Mouse (Mus musculus) lung, postnatal 0 days (tissue): ENCODE results near the gene Bik. TPM values are rescaled to one million over a fixed set of nuclear protein-coding genes. Genes with fewer than 3 reads are reported as not detected.

Source experiments
- ATAC-seq: fragments of 200-750 bp; cut with Nextera tagmentation; 2 replicates; pipeline ENCODE4 v1.8.0; 2017; ENCODE audit warnings: moderate library complexity
- DNase-seq: peaks from one replicate; pipeline ENCODE4 v3.0.0-alpha.2; 2016; ENCODE audit warnings: low spot score
- H3K27ac ChIP-seq: fragments of 300-500 bp; sonication (generic); 2 replicates; pipeline ENCODE4 v1.5.1; 2014; ENCODE audit warnings: antibody characterized with exemption, mild to moderate bottlenecking, low read length, mixed read lengths
- H3K27me3 ChIP-seq: fragments of 300-500 bp; sonication (generic); replicated peaks from 2 replicates; pipeline ENCODE4 v1.6.1; 2014; ENCODE audit warnings: low read length, mixed read lengths; ENCODE audit not compliant: insufficient read depth
- H3K36me3 ChIP-seq: fragments of 300-500 bp; sonication (generic); 2 replicates; pipeline ENCODE4 v1.6.1; 2014; ENCODE audit warnings: low read length, mixed read lengths; ENCODE audit not compliant: insufficient read depth
- H3K4me1 ChIP-seq: fragments of 300-500 bp; sonication (generic); 2 replicates; pipeline ENCODE4 v1.6.1; 2014; ENCODE audit warnings: antibody characterized with exemption, low read depth, low read length, mixed read lengths; ENCODE audit not compliant: insufficient read depth
- H3K4me2 ChIP-seq: fragments of 300-500 bp; sonication (generic); replicated peaks from 2 replicates; pipeline ENCODE4 v1.6.1; 2014; ENCODE audit warnings: low read depth, mild to moderate bottlenecking, low read length, moderate library complexity, mixed read lengths
- H3K4me3 ChIP-seq: fragments of 300-500 bp; sonication (generic); 2 replicates; pipeline ENCODE4 v1.5.1; 2014; ENCODE audit warnings: low read depth, low read length
- H3K9ac ChIP-seq: fragments of 300-500 bp; sonication (generic); replicated peaks from 2 replicates; pipeline ENCODE4 v1.6.1; 2014; ENCODE audit warnings: low read depth, mild to moderate bottlenecking
- H3K9me3 ChIP-seq: fragments of 300-500 bp; sonication (generic); 2 replicates; pipeline ENCODE4 v1.6.1; 2016; ENCODE audit warnings: low read length, mixed read lengths
- CTCF ChIP-seq: IDR thresholded peaks from 2 replicates; pipeline ENCODE4 v1.5.1; 2016; ENCODE audit warnings: antibody characterized with exemption, mild to moderate bottlenecking
- EP300 ChIP-seq: IDR thresholded peaks from 2 replicates; pipeline ENCODE4 v1.6.1; 2016; ENCODE audit warnings: antibody characterized with exemption, mild to moderate bottlenecking, control low read depth
- WGBS: fragments of 180-500 bp; shearing (Covaris S2); extraction: QIAGEN DNeasy Blood & Tissue Kit; methylation state at CpG from one replicate; pipeline ENCODE4 v1.1.7; 2014; 5-methylcytosine and 5-hydroxymethylcytosine counted together
- polyA plus RNA-seq: library from polyadenylated mRNA; unstranded; fragments of >200 nt; fragmentation: Nextera tagmentation; extraction: Ambion mirVana; gene quantifications from 2 replicates; pipeline ENCODE4 v1.2.1, GENCODE M21; 2015

Bik gene
- polyA plus RNA-seq, 1 experiment from 2014 or later = 33.8 TPM

DNA sequence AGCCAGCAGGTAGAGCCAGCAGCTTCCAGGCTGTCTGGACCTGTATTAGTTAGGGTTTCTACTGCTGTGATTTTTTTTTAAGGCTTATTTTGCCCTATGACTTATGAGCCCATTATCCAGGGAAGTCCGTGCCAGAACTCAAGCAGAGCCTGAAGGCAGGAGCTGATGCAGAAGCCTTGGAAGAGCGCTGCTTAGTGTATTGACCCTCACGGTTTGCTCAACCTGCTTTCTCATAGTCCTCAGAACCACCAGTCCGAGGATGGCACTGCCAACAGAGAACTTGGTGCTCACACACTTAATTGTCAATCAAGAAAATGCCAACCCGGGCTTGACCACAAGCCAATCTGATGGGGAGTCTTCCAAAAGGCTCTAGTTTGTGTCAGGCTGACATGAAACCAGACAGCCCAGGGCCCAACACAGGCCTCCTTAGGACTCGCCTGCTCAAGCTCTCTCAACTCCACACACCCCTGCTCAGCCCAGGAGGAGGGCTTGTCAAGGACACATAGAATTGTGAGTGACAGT is 5.7 kb upstream of the Bik start:
- no peak overlapping the region for H3K9ac ChIP-seq
- H3K4me3 ChIP-seq = no peak overlapping the region
- no peaks in the 10 kb centered on the region for H3K36me3 ChIP-seq
- ATAC-seq (no peak), DNase-seq (no peak)
- no peak overlapping the region for H3K27ac ChIP-seq
- H3K9me3 ChIP-seq = no peaks in the 10 kb centered on the region
- no peak overlapping the region for H3K4me2 ChIP-seq
- 74% methylated on average over 6 of the region's 6 CpGs for WGBS
- TF ChIP-seq CTCF (no peak), EP300 (no peak)
- no peaks in the 10 kb centered on the region for H3K4me1 ChIP-seq
- H3K27me3 ChIP-seq = no peaks in the 10 kb centered on the region

DNA sequence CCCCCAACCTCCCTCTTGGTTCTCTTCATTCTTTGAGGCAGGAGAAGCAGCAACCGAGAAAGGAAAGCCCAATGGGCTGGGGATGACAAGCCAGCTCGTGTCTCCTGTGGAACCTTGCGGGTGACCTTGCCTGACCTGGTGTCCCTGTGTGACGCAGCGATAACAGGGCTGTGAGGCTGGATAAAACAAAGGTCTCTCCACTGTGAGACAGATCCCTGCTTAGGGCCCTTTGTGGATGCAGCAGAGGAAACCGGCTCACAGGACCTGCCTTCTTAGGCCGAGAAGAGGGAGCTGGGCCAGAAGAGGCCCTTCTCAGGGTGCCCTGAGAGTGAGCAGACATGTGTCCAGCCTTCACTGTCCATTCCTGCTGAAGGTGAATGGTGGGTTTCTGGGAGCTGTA is 3.5 kb upstream of the Bik start:
- 39% methylated on average over 7 of the region's 7 CpGs for WGBS
- H3K4me2 ChIP-seq = no peak overlapping the region
- no peaks in the 10 kb centered on the region for H3K36me3 ChIP-seq
- no peak overlapping the region for H3K9ac ChIP-seq
- no peak overlapping the region for H3K4me3 ChIP-seq
- H3K9me3 ChIP-seq = no peaks in the 10 kb centered on the region
- 0 out of 2 replicates have a peak, but pooled peaks cover 4% of the 10 kb centered on the region for H3K27me3 ChIP-seq
- ATAC-seq (no peak), DNase-seq (no peak)
- H3K4me1 ChIP-seq = no peaks in the 10 kb centered on the region; the same call in 1 of the 2 replicates
- H3K27ac ChIP-seq = no peak overlapping the region
- no peak for TF ChIP-seq CTCF
- no peak for TF ChIP-seq EP300

DNA sequence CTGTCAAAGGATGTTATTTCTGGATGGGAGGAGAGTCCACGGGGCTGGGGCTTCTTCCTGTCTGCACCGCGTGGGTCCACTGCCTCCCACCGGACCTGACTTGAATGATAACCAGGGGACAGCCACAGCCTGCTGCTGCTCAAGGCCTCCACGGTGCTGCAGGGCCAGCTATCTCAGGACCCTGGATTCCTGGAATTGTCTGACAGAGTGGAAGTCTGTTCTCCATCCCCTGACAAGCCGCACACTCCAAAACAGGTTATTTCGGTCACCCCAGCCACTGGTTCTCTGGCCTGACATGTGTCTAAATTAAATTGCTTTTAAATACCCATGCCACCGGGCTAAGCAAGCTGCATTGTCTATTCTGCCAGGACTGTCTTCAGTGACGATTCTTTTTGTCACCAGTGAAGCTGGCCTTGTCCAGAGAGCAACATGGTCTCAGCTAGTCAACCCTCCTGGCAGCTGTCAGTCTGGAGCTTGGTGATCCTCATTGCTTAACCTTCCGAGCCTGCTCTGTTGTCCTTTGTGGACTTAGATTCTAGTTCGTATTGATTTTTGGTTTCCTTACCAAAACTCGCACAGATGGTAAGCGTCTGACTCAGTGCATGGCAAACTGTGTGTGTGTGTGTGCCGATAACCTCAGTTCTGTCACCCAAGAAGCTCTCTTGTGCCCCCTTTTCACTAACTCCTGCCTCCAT is 2.9 kb upstream of the Bik start:
- H3K4me2 ChIP-seq = no peak overlapping the region
- H3K9ac ChIP-seq = no peak overlapping the region
- no peak overlapping the region for H3K4me3 ChIP-seq
- H3K36me3 ChIP-seq = no peaks in the 10 kb centered on the region
- no peak overlapping the region for H3K27ac ChIP-seq
- WGBS = 56% methylated on average over 14 of the region's 14 CpGs
- no peaks in the 10 kb centered on the region for H3K9me3 ChIP-seq
- DNase-seq (no peak), ATAC-seq (no peak)
- TF ChIP-seq CTCF (no peak), EP300 (no peak)
- peaks cover 3% of the 10 kb centered on the region; the same call in 1 of the 2 replicates for H3K4me1 ChIP-seq
- H3K27me3 ChIP-seq = 0 out of 2 replicates have a peak, but pooled peaks cover 4% of the 10 kb centered on the region

DNA sequence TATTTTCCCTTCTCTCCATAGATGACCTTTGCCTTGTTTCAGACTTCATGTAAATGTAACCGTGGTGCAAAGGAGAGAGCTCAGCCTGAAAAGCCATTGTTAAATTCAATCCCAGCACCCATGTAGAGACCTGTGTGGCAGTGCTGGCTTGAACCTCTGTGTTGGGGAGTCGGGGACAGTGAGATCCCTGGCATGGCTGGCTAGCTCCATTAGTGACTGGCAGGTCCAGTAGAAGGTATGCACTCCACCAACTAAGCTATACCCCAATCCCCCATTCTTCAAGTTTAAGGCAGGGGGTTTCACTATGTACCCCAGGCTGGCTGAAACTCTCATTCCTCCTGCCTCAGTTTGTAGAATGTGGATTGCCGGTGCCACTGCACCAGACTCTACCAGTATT is 2.3 kb upstream of the Bik start:
- DNase-seq = no peak
- peaks cover 8% of the 10 kb centered on the region; the same call in 1 of the 2 replicates for H3K4me1 ChIP-seq
- ATAC-seq = no peak
- H3K36me3 ChIP-seq = no peaks in the 10 kb centered on the region
- TF ChIP-seq EP300 (no peak), CTCF (no peak)
- H3K9ac ChIP-seq = no peak overlapping the region
- 76% methylated on average over 3 of the region's 3 CpGs for WGBS
- no peaks in the 10 kb centered on the region for H3K9me3 ChIP-seq
- H3K4me2 ChIP-seq = no peak overlapping the region
- H3K27ac ChIP-seq = no peak overlapping the region
- no peak overlapping the region for H3K4me3 ChIP-seq
- 0 out of 2 replicates have a peak, but pooled peaks cover 4% of the 10 kb centered on the region for H3K27me3 ChIP-seq

DNA sequence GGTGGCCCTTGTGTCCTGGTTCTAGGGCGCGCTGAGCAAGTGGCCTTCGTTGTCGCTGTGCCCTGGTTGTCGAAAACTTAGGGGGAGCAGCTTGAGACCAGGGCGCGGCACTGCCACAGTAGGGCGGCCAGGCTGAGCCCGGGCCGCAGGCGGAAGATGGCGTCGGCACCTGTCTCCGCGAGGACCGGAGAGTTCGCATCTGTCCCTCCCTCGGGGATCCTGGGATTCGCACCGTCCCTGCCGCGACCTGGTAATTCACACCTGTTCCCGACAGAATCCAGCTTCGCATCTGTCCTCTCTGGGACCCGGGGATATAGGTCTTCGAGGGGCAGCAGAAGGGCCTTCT is 403 bp downstream of the Bik start:
- no peak for DNase-seq
- Histone ChIP-seq H3K36me3 (no peaks in the 10 kb centered on the region), H3K4me1 (peaks cover 29% of the 10 kb centered on the region), H3K4me3 (peak overlapping the region; percentile 59), H3K27ac (peak overlapping the region; percentile 49), H3K9me3 (no peaks in the 10 kb centered on the region), H3K9ac (peak overlapping the region; percentile 65), H3K27me3 (0 out of 2 replicates have a peak, but pooled peaks cover 4% of the 10 kb centered on the region), H3K4me2 (peak overlapping the region; percentile 82)
- TF ChIP-seq CTCF = no peak
- no peak for TF ChIP-seq EP300
- no peak for ATAC-seq
- 1% methylated on average over 26 of the region's 26 CpGs for WGBS

DNA sequence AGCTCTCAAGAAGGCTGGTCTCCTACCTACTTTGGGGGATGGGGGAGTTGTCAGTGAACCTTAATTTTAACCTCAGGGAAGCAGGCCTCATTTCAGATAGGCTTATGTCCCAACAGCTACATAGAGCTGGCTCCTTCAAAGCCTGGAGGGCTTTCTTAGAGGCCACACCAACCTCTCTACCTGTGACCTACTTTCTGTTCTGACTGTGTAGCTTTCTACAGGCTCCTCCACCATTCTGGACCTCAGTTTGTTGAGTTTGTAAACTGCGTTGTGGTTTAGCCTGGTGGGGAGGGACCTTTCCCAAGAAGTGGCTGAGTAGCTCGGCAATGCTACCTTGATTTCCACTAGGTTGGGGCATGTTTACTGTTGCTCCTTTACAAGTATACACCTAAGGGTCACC is 1.1 kb downstream of the Bik start:
- peak overlapping the region; percentile 59 for H3K4me3 ChIP-seq
- no peak for ATAC-seq
- 57% methylated on average over 2 of the region's 2 CpGs for WGBS

More for the DNA sequence above, 1.1 kb downstream of the Bik start:
- H3K9ac ChIP-seq = peak overlapping the region; percentile 65; the same call in 1 of the 2 replicates
- no peaks in the 10 kb centered on the region for H3K36me3 ChIP-seq
- DNase-seq = peak; percentile 50
- H3K4me2 ChIP-seq = peak overlapping the region; percentile 82
- 0 out of 2 replicates have a peak, but pooled peaks cover 4% of the 10 kb centered on the region for H3K27me3 ChIP-seq
- peak overlapping the region; percentile 49; the same call in 1 of the 2 replicates for H3K27ac ChIP-seq
- no peaks in the 10 kb centered on the region for H3K9me3 ChIP-seq
- peaks cover 29% of the 10 kb centered on the region for H3K4me1 ChIP-seq
- TF ChIP-seq EP300 (no peak), CTCF (no peak)
